Mouse (Mus musculus) MEL (cell line): ENCODE data around the gene Bmf.

Experiments used
- CHD1 ChIP-seq: IDR thresholded peaks from 2 replicates; pipeline ENCODE4 v1.6.1; 2012; ENCODE audit warnings: low read depth, mild to moderate bottlenecking, inconsistent platforms, low read length, improper control_type of control experiment
- CHD2 ChIP-seq: IDR thresholded peaks from 2 replicates; pipeline ENCODE4 v1.6.1; 2011; ENCODE audit warnings: low read length, improper control_type of control experiment
- CTCF ChIP-seq, 3 experiments: IDR thresholded peaks in 2 of 3; conservative IDR thresholded peaks in 1 of 3; 2 replicates each; pipeline ENCODE4 v1.5.1; 2011 to 2012; ENCODE audit warnings: low read length in 3 of 3, low read depth in 2 of 3, mild to moderate bottlenecking in 2 of 3, improper control_type of control experiment in 1 of 3, inconsistent platforms in 1 of 3, mixed read lengths in 1 of 3, moderate library complexity in 1 of 3; ENCODE audit not compliant: control insufficient read depth in 1 of 3, insufficient read depth in 1 of 3, poor library complexity in 1 of 3, severe bottlenecking in 1 of 3
- E2F4 ChIP-seq: IDR thresholded peaks from 2 replicates; pipeline ENCODE4 v1.6.1; 2011; ENCODE audit warnings: low read depth, low read length, improper control_type of control experiment, borderline replicate concordance
- EP300 ChIP-seq, 2 experiments: IDR thresholded peaks; 2 replicates each; pipeline ENCODE4 v1.6.1; 2011; ENCODE audit warnings: improper control_type of control experiment in 2 of 2, low read length in 2 of 2, low read depth in 1 of 2, mild to moderate bottlenecking in 1 of 2
- HCFC1 ChIP-seq: IDR thresholded peaks from 2 replicates; pipeline ENCODE4 v1.6.1; 2012; ENCODE audit warnings: low read depth, mild to moderate bottlenecking, inconsistent platforms, low read length, improper control_type of control experiment, moderate library complexity
- MAZ ChIP-seq: IDR thresholded peaks from 2 replicates; pipeline ENCODE4 v1.6.1; 2012; ENCODE audit warnings: low read depth, mild to moderate bottlenecking, inconsistent platforms, low read length, improper control_type of control experiment
- MYC ChIP-seq: IDR thresholded peaks from 2 replicates; pipeline ENCODE4 v1.6.1; 2011; ENCODE audit warnings: low read depth, mild to moderate bottlenecking, low read length, improper control_type of control experiment, moderate library complexity
- ZMIZ1 ChIP-seq: IDR thresholded peaks from 2 replicates; pipeline ENCODE4 v1.6.1; 2012; ENCODE audit warnings: low read depth, mild to moderate bottlenecking, inconsistent platforms, low read length, improper control_type of control experiment, moderate library complexity

GRCm38 (mm10) chr2:118509688-118510446, 39.6 kb downstream of the Bmf start:
- TF ChIP-seq EP300 (IDR thresholded peaks at IDR 0.05; ENCODE audit: low read depth in 1 of 2, low read length in 2 of 2) (no peak), CHD2 (no peak), CTCF (IDR thresholded peaks at IDR 0.05 in 2 of 3, conservative IDR thresholded peaks at IDR 0.05 in 1 of 3; ENCODE audit: control insufficient read depth in 1 of 3, insufficient read depth in 1 of 3, low read depth in 2 of 3, low read length in 3 of 3, poor library complexity in 1 of 3, severe bottlenecking in 1 of 3) (no peak), ZMIZ1 (no peak), E2F4 (no peak), MAZ (no peak), CHD1 (no peak), HCFC1 (no peak), MYC (no peak)
